Mouse (Mus musculus) small intestine, adult 2 months (tissue): ENCODE results near the gene Spag9. TPM values are rescaled to one million over a fixed set of nuclear protein-coding genes. Genes with fewer than 3 reads are reported as not detected.

Experiments
- H3K27ac ChIP-seq: fragments of 200-500 bp; 2 replicates; pipeline ENCODE4 v1.5.1; 2012; ENCODE audit warnings: low read depth, low read length, control low read depth, inconsistent platforms; ENCODE audit not compliant: insufficient read depth
- H3K27me3 ChIP-seq: fragments of 200-500 bp; 2 replicates; pipeline ENCODE4 v1.6.1; 2012; ENCODE audit warnings: mild to moderate bottlenecking, moderate library complexity, low read length, inconsistent platforms; ENCODE audit not compliant: control insufficient read depth, insufficient read depth
- H3K36me3 ChIP-seq: fragments of 200-500 bp; 2 replicates; pipeline ENCODE4 v1.6.1; 2012; ENCODE audit warnings: mild to moderate bottlenecking, low read length, control low read depth, inconsistent platforms; ENCODE audit not compliant: control insufficient read depth, insufficient read depth
- H3K4me1 ChIP-seq: fragments of 200-500 bp; 2 replicates; pipeline ENCODE4 v1.6.1; 2012; ENCODE audit warnings: low read length, inconsistent platforms, mixed read lengths; ENCODE audit not compliant: control insufficient read depth, insufficient read depth, insufficient read length
- H3K4me3 ChIP-seq: fragments of 200-500 bp; 2 replicates; pipeline ENCODE4 v1.5.1; 2012; ENCODE audit warnings: low read depth, mild to moderate bottlenecking, control low read depth, inconsistent platforms, low read length, moderate library complexity
- CTCF ChIP-seq: fragments of 200-500 bp; IDR thresholded peaks from 2 replicates; pipeline ENCODE4 v1.5.1; 2012; ENCODE audit warnings: low read depth, mild to moderate bottlenecking, control low read depth, inconsistent platforms, low read length, moderate library complexity, mixed read lengths; ENCODE audit not compliant: insufficient replicate concordance, insufficient read length; ENCODE audit errors: extremely low read depth
- POLR2A ChIP-seq: fragments of 200-500 bp; IDR thresholded peaks from 2 replicates; pipeline ENCODE4 v1.6.1; 2012; ENCODE audit warnings: low read depth, mild to moderate bottlenecking, control low read depth, inconsistent platforms, low read length, moderate library complexity
- WGBS: fragments of 180-500 bp; shearing (Covaris S2); methylation state at CpG from one replicate; pipeline ENCODE4 v1.1.7; 2018; 5-methylcytosine and 5-hydroxymethylcytosine counted together
- polyA plus RNA-seq: library from polyadenylated mRNA; depleted of rRNA; stranded (reverse); fragments of >200 nt; gene quantifications from 2 replicates; pipeline ENCODE4 v1.2.3, GENCODE M21; 2012

The Spag9 gene
- polyA plus RNA-seq, 1 experiment, result 32.4 TPM

DNA sequence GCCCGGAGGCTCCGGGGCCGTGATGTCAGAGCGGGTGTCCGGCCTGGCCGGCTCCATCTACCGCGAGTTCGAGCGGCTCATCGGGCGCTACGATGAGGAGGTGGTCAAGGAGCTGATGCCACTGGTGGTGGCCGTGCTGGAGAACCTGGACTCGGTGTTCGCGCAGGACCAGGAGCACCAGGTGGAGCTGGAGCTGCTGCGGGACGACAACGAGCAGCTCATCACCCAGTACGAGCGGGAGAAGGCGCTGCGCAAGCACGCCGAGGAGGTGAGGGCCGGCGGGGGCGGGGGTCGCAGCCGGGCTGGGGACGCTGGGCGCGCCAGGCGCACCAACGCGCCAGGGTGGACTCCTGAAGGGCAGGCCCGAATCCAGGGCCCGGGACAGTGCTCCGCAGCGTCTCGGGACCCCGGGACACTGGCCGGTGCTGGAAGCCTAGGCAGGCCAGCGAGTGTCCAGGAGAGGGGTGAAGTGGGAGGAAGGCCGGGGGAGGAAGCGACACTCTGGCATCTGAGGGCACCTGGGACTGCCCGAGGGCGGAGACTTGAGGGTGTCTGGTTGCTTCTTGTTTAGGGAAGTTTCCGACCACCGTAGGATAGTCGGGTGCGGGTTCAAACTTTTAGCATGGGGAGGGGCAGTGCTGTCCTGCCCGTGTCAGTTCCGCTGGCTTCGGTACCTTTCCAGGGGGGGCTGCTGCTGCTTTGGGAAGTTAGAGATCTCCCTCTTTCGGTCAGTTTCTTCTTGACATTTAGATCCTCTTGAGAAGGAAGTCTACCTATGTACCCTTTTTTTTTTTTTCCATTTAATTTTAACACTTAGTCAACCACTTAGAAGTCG, 632 bp downstream of the Spag9 start:
- WGBS, result under 1% methylated on average over 58 of the region's 58 CpGs
- Histone ChIP-seq H3K27me3 (no peaks in the 10 kb centered on the region), H3K4me3 (peak overlapping the region; percentile 72), H3K4me1 (peaks cover 2% of the 10 kb centered on the region; the same call in 1 of the 2 replicates), H3K36me3 (no peaks in the 10 kb centered on the region), H3K27ac (peak overlapping the region; percentile 90)
- TF ChIP-seq CTCF (0 out of 2 replicates have a peak, but pooled peaks have one; percentile 5), POLR2A (no peak)

DNA sequence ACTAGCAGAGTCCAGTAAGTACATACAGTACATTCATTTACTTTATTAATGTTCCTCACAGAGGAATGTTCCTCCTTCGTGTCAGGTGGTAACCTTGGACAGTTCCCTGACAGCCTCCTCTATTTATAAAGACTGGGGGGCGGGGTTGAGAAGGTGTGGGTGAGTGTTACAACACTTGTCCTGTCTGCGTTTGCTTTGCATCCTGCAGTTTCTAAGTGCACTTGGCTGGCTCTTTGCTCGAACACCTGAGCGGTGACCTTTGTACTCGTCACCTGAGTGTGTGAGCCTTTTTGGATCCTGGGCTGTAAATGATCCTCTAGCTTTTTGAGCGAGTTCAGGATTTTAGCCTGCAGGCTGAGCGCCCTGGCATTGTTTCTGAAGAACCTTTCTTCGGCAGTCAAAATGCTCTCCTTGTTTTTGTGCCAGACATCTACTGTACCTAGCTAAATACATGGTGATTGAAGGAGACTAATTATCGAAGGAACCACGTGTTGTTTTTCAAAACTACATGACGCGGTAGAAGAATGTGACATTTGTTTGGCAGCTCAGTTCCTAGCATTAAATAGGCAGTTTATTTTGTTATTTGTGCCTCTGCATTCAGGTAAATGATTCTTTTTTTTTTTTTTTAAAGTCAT, 1.4 kb downstream of the Spag9 start:
- H3K4me1 ChIP-seq, result peaks cover 2% of the 10 kb centered on the region; the same call in 1 of the 2 replicates
- peak overlapping the region; percentile 72 for H3K4me3 ChIP-seq
- no peaks in the 10 kb centered on the region for H3K27me3 ChIP-seq
- WGBS, result 9% methylated on average over 13 of the region's 13 CpGs
- TF ChIP-seq CTCF (no peak), POLR2A (peak; percentile 35; the same call in 1 of the 2 replicates)
- peak overlapping the region; percentile 90 for H3K27ac ChIP-seq
- no peaks in the 10 kb centered on the region for H3K36me3 ChIP-seq

DNA sequence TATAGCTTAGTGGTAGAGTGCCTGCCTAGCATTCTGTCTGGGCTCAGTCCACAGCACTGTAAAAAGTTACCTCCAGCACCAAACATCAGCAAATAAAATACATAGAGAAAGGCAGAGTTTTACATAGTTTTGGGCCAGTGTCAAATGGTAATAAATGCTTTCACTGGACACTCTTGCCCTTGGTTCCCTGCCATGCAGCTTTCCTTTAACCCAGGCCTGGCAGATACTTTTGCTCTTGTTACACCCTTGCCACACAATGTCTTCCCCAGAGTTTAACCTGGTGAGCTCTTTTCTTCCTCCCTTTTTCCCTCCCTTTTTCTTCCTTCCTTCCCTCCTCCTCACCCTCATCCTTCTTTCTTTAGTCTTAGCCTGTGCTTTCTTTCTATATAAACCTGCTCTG, 3.4 kb downstream of the Spag9 start:
- no peak overlapping the region for H3K4me3 ChIP-seq
- H3K27ac ChIP-seq, result no peak overlapping the region
- no peaks in the 10 kb centered on the region for H3K36me3 ChIP-seq
- H3K4me1 ChIP-seq, result peaks cover 2% of the 10 kb centered on the region; the same call in 1 of the 2 replicates
- TF ChIP-seq POLR2A (no peak), CTCF (no peak)
- no peaks in the 10 kb centered on the region for H3K27me3 ChIP-seq

DNA sequence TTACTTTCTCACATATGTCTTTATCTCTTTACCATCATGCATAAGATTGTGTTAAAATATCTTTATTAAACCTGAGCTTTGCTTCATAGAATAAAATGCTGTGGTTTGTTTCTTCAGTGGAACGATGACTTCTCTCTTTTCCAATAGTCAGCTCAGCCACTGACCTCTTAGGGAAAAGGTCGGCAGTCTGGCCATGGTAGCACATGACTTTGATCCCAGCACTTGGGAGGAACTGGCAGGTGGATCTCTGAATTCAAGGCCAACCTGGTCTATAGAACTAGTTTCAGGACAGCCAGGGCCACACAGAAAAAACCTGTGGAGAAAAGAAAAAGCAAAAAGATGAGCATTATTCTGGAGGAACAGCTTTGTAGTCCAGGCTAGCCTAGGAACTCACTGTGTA, 7.5 kb downstream of the Spag9 start:
- Histone ChIP-seq H3K27me3 (no peaks in the 10 kb centered on the region), H3K27ac (no peak overlapping the region), H3K4me1 (no peaks in the 10 kb centered on the region), H3K4me3 (no peak overlapping the region), H3K36me3 (no peaks in the 10 kb centered on the region)
- TF ChIP-seq CTCF (no peak), POLR2A (no peak)
- 75% methylated on average over 2 of the region's 2 CpGs for WGBS

DNA sequence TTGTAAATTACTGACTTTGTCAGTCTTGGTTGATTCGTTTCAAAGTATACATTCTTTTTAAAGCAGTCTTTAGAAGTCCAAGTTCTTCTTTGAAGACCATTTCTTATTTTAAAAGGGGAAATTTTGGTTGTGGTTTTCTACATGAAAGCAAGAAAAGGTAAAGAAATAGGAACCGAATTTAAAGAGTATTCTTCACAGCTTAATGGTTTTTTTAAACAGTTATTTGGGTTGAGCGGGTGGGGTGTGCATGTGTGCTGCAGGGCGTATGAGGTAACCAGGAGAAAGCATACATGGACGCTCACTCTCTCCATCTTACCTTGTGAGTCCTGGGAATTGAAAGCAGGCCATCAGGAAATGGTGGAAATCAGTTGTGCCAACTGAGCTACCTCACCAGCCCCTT, 23.2 kb downstream of the Spag9 start:
- H3K4me1 ChIP-seq, result no peaks in the 10 kb centered on the region
- WGBS, result 78% methylated on average over 5 of the region's 5 CpGs
- TF ChIP-seq POLR2A, result no peak
- no peak for TF ChIP-seq CTCF
- no peak overlapping the region for H3K4me3 ChIP-seq
- peaks cover 11% of the 10 kb centered on the region for H3K36me3 ChIP-seq
- no peak overlapping the region for H3K27ac ChIP-seq
- no peaks in the 10 kb centered on the region for H3K27me3 ChIP-seq

DNA sequence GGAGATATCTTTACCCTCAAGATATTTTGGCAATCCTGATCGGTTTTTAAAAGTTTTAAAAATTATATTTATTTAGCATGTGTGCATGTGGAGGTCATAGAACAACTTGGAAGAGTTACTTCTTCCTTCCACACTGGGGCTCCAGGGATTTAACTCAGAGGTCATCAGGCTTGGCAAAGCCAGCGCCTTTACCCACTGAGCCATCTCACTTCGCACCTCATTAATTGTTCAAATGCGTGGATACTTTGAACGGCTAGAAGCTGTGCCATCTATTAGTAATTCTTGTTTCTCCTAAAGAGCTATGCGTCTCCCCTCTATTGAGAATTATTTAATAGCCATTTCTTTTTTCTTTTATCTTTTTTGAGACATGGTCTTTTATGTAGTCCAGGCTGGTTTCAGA, 24.5 kb downstream of the Spag9 start:
- 87% methylated on average over 6 of the region's 6 CpGs for WGBS
- Histone ChIP-seq H3K27ac (no peak overlapping the region), H3K4me1 (no peaks in the 10 kb centered on the region), H3K4me3 (no peak overlapping the region), H3K36me3 (peaks cover 9% of the 10 kb centered on the region), H3K27me3 (no peaks in the 10 kb centered on the region)
- TF ChIP-seq POLR2A, result no peak
- TF ChIP-seq CTCF, result no peak

DNA sequence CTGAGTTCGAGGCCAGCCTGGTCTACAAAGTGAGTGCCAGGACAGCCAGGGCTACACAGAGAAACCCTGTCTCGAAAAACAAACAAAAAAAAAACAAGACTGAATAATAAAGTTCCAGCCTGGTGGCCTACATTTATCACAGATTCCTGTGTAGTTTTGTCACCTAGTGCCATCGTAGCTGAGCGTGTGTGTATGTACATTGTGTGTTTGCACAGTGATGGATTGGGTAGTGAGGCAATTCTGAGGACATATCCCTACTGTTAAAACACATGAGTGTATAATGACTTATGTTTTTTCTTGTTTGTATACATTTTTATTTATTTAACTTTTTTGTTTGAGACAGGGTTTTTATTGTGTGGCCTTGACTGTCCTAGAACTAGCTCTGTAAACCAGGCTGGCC, 30.4 kb downstream of the Spag9 start:
- H3K4me3 ChIP-seq, result no peak overlapping the region

More for the DNA sequence above, 30.4 kb downstream of the Spag9 start:
- Histone ChIP-seq H3K4me1 (no peaks in the 10 kb centered on the region), H3K27me3 (no peaks in the 10 kb centered on the region), H3K36me3 (0 out of 2 replicates have a peak, but pooled peaks cover 1% of the 10 kb centered on the region), H3K27ac (no peak overlapping the region)
- no peak for TF ChIP-seq POLR2A
- no peak for TF ChIP-seq CTCF
- WGBS, result 85% methylated on average over 4 of the region's 4 CpGs
